Mouse (Mus musculus) stomach, postnatal 0 days (tissue): ENCODE measurements around the gene Olfr1263. TPM values are rescaled to one million over a fixed set of nuclear protein-coding genes. Genes with fewer than 3 reads are reported as not detected.

ENCODE experiments used
- ATAC-seq: fragments of 200-750 bp; cut with Nextera tagmentation; 2 replicates; pipeline ENCODE4 v1.8.0; 2017; ENCODE audit not compliant: low FRiP score, low TSS enrichment
- DNase-seq: peaks from one replicate; pipeline ENCODE4 v3.0.0-alpha.2; 2016; ENCODE audit warnings: low spot score
- H3K27ac ChIP-seq: fragments of 300-500 bp; sonication (generic); replicated peaks from 2 replicates; pipeline ENCODE4 v1.5.1; 2014; ENCODE audit warnings: mild to moderate bottlenecking, control low read depth
- H3K27me3 ChIP-seq: fragments of 300-500 bp; sonication (generic); 2 replicates; pipeline ENCODE4 v1.6.1; 2014; ENCODE audit warnings: low read length; ENCODE audit not compliant: control insufficient read depth, insufficient read depth
- H3K36me3 ChIP-seq: fragments of 300-500 bp; sonication (generic); 2 replicates; pipeline ENCODE4 v1.6.1; 2014; ENCODE audit warnings: low read length, mixed read lengths; ENCODE audit not compliant: control insufficient read depth, insufficient read depth
- H3K4me1 ChIP-seq: fragments of 300-500 bp; sonication (generic); replicated peaks from 2 replicates; pipeline ENCODE4 v1.6.1; 2014; ENCODE audit warnings: antibody characterized with exemption; ENCODE audit not compliant: control insufficient read depth, insufficient read depth
- H3K4me2 ChIP-seq: fragments of 300-500 bp; sonication (generic); replicated peaks from 2 replicates; pipeline ENCODE4 v1.6.1; 2014; ENCODE audit warnings: low read depth, mild to moderate bottlenecking, control low read depth, moderate library complexity
- H3K4me3 ChIP-seq: fragments of 300-500 bp; sonication (generic); 2 replicates; pipeline ENCODE4 v1.5.1; 2014; ENCODE audit warnings: low read depth, low read length, control low read depth
- H3K9ac ChIP-seq: fragments of 300-500 bp; sonication (generic); 2 replicates; pipeline ENCODE4 v1.6.1; 2014; ENCODE audit warnings: mild to moderate bottlenecking, low read length, control low read depth, mixed read lengths
- H3K9me3 ChIP-seq: fragments of 300-500 bp; sonication (generic); 2 replicates; pipeline ENCODE4 v1.6.1; 2016; ENCODE audit warnings: low read length; ENCODE audit not compliant: control insufficient read depth
- CTCF ChIP-seq: IDR thresholded peaks from 2 replicates; pipeline ENCODE4 v1.5.1; 2016; ENCODE audit warnings: antibody characterized with exemption, low read depth, mild to moderate bottlenecking, moderate library complexity
- EP300 ChIP-seq: optimal IDR thresholded peaks from 2 replicates; pipeline ENCODE3; 2016; ENCODE audit warnings: antibody characterized with exemption
- WGBS: fragments of 180-500 bp; shearing (Covaris S2); extraction: QIAGEN DNeasy Blood & Tissue Kit; methylation state at CpG from one replicate; pipeline ENCODE4 v1.1.7; 2014; 5-methylcytosine and 5-hydroxymethylcytosine counted together
- polyA plus RNA-seq: library from polyadenylated mRNA; unstranded; fragments of >200 nt; fragmentation: Nextera tagmentation; extraction: Ambion mirVana; gene quantifications from 2 replicates; pipeline ENCODE4 v1.2.1, GENCODE M21; 2015

Gene Olfr1263
- polyA plus RNA-seq, result not detected in 2 replicates

GRCm38 (mm10) chr2:90011831-90012230 lies at the start of gene Olfr1263:
Olfr1263 (plus strand) TSS chr2:90012131.
- ATAC-seq, result no peak
- no peaks in the 10 kb centered on the region for H3K36me3 ChIP-seq
- TF ChIP-seq EP300, result no peak
- TF ChIP-seq CTCF, result no peak

GRCm38 (mm10) chr2:89974184-89974583 lies 37.7 kb upstream of the Olfr1263 start, which contains the start of gene Olfr1260:
Olfr1260 (plus strand) TSS chr2:89974340.
- H3K4me3 ChIP-seq, result no peak within 1 kb of the TSS
- DNase-seq, result no peak
- H3K36me3 ChIP-seq, result no peaks in the 10 kb centered on the region
- ATAC-seq, result no peak
- TF ChIP-seq EP300, result no peak
- no peak for TF ChIP-seq CTCF
- H3K4me2 ChIP-seq, result no peak within 1 kb of the TSS
- no peaks in the 10 kb centered on the region for H3K4me1 ChIP-seq
- WGBS, result 36% methylated on average over 2 of the region's 2 CpGs
- no peak within 1 kb of the TSS for H3K9ac ChIP-seq
- H3K27me3 ChIP-seq, result no peaks in the 10 kb centered on the region
- no peaks in the 10 kb centered on the region for H3K9me3 ChIP-seq
- no peak within 1 kb of the TSS for H3K27ac ChIP-seq

More at GRCm38 (mm10) chr2:90011831-90012230, at the start of gene Olfr1263:
- Histone ChIP-seq H3K27me3 (no peaks in the 10 kb centered on the region), H3K4me3 (no peak within 1 kb of the TSS), H3K27ac (no peak within 1 kb of the TSS), H3K4me1 (no peaks in the 10 kb centered on the region), H3K4me2 (no peak within 1 kb of the TSS), H3K9me3 (no peaks in the 10 kb centered on the region), H3K9ac (no peak within 1 kb of the TSS)
- no peak for DNase-seq
- WGBS, result 74% methylated on average over 2 of the region's 2 CpGs

GRCm38 (mm10) chr2:89977709-89978108 lies 34.2 kb upstream of the Olfr1263 start:
- H3K36me3 ChIP-seq, result no peaks in the 10 kb centered on the region
- ATAC-seq (no peak), DNase-seq (no peak)
- H3K9me3 ChIP-seq, result no peaks in the 10 kb centered on the region
- H3K27ac ChIP-seq, result no peak overlapping the region
- no peak for TF ChIP-seq EP300
- TF ChIP-seq CTCF, result no peak
- no peaks in the 10 kb centered on the region for H3K4me1 ChIP-seq
- WGBS, result 90% methylated on average over 2 of the region's 2 CpGs
- no peaks in the 10 kb centered on the region for H3K27me3 ChIP-seq
- no peak overlapping the region for H3K4me3 ChIP-seq
- H3K4me2 ChIP-seq, result no peak overlapping the region
- H3K9ac ChIP-seq, result no peak overlapping the region

- H3K9ac ChIP-seq, result no peak within 1 kb of the TSS
Observed at GRCm38 (mm10) chr2:89990921-89991320, 21.0 kb upstream of the Olfr1263 start, which contains the start of gene Olfr1261. Olfr1261 (plus strand) TSS chr2:89991221.

GRCm38 (mm10) chr2:89999845-90000244 lies 12.1 kb upstream of the Olfr1263 start, which contains the start of gene Olfr1262:
Olfr1262 (plus strand) TSS chr2:90000145.
- no peak within 1 kb of the TSS for H3K4me2 ChIP-seq
- no peaks in the 10 kb centered on the region for H3K4me1 ChIP-seq
- H3K4me3 ChIP-seq, result no peak within 1 kb of the TSS
- no peak for ATAC-seq
- H3K36me3 ChIP-seq, result no peaks in the 10 kb centered on the region
- H3K27me3 ChIP-seq, result no peaks in the 10 kb centered on the region
- no peaks in the 10 kb centered on the region for H3K9me3 ChIP-seq
- H3K9ac ChIP-seq, result no peak within 1 kb of the TSS
- DNase-seq, result no peak
- TF ChIP-seq CTCF, result no peak
- no peak for TF ChIP-seq EP300
- H3K27ac ChIP-seq, result no peak within 1 kb of the TSS

More at GRCm38 (mm10) chr2:89990921-89991320, 21.0 kb upstream of the Olfr1263 start, which contains the start of gene Olfr1261:
- DNase-seq, result no peak
- Histone ChIP-seq H3K4me3 (no peak within 1 kb of the TSS), H3K4me2 (no peak within 1 kb of the TSS), H3K27me3 (no peaks in the 10 kb centered on the region), H3K27ac (no peak within 1 kb of the TSS), H3K9me3 (no peaks in the 10 kb centered on the region), H3K36me3 (no peaks in the 10 kb centered on the region), H3K4me1 (no peaks in the 10 kb centered on the region)
- no peak for ATAC-seq
- TF ChIP-seq EP300 (no peak), CTCF (no peak)

GRCm38 (mm10) chr2:90025477-90025876 lies 13.5 kb downstream of the Olfr1263 start, which contains the start of gene Olfr1264:
Olfr1264 (minus strand) TSS chr2:90025577.
- Histone ChIP-seq H3K4me3 (no peak within 1 kb of the TSS), H3K36me3 (no peaks in the 10 kb centered on the region), H3K9me3 (no peaks in the 10 kb centered on the region), H3K4me2 (no peak within 1 kb of the TSS), H3K9ac (no peak within 1 kb of the TSS), H3K27ac (no peak within 1 kb of the TSS), H3K4me1 (no peaks in the 10 kb centered on the region), H3K27me3 (no peaks in the 10 kb centered on the region)
- ATAC-seq (no peak), DNase-seq (no peak)
- 70% methylated on average over 2 of the region's 2 CpGs for WGBS
- TF ChIP-seq EP300 (no peak), CTCF (no peak)
